Mouse (Mus musculus): Measurements from ENCODE around the gene Kif18b. TPM values are rescaled to one million over a fixed set of nuclear protein-coding genes. Genes with fewer than 3 reads are reported as not detected.

Gene Kif18b
- polyA plus RNA-seq, 1 experiment from 2014 or later = 1.3 TPM

DNA sequence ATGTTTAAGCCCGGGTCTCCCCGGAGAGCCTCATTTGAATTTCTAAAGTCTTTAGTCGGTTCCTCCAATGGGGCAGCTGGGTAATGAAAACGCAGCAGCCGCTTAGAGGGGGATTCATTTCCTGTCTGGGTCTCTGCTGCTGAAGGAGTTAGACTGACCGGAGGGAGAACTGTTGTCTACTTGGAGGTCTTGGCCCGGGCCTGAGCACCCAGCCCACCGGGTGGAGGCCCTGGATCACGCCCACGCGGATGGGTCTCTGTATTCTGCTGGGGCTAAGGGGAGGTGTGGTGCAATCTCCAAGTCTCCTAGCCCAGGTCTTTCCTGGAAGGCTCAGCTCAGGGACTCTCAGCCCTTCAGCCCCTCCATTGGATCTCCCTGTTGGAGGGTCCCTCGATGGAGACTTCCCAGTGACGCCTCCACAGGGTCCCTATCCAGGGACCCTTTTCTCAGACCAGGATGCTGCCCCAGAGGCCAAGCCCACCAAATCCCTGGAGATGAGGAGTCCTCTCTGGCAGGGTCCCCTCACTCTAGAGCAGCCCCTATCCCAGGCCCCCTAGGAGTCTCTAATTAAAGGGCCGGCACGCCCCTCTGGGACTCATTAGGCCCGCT, 38.4 kb upstream of the Kif18b start:
- ATAC-seq (ENCODE audit: low FRiP score, low TSS enrichment) (no peak), DNase-seq (ENCODE audit: low spot score) (no peak)
- H3K27ac ChIP-seq (replicated peaks) = no peak overlapping the region
- no peaks in the 10 kb centered on the region for H3K9me3 ChIP-seq (ENCODE audit: control insufficient read depth, low read length)
- 0 out of 2 replicates have a peak overlapping the region, but pooled peaks have one; percentile 13 for H3K9ac ChIP-seq (ENCODE audit: low read length)
- no peaks in the 10 kb centered on the region for H3K36me3 ChIP-seq (ENCODE audit: control insufficient read depth, insufficient read depth, low read length)
- 17% methylated on average over 16 of the region's 16 CpGs for WGBS
- no peak overlapping the region for H3K4me3 ChIP-seq (ENCODE audit: low read depth, low read length)
- TF ChIP-seq EP300 (optimal IDR thresholded peaks at IDR 0.05) = no peak
- no peak for TF ChIP-seq CTCF (IDR thresholded peaks at IDR 0.05; ENCODE audit: low read depth)
- H3K4me2 ChIP-seq (replicated peaks; ENCODE audit: low read depth) = no peak overlapping the region
- H3K4me1 ChIP-seq (replicated peaks; ENCODE audit: control insufficient read depth, insufficient read depth) = no peaks in the 10 kb centered on the region; the same call in 1 of the 2 replicates
- H3K27me3 ChIP-seq (ENCODE audit: control insufficient read depth, insufficient read depth, low read length) = no peaks in the 10 kb centered on the region

- no peaks in the 10 kb centered on the region for H3K27me3 ChIP-seq (ENCODE audit: control insufficient read depth, insufficient read depth, low read length)
- H3K9me3 ChIP-seq (ENCODE audit: control insufficient read depth, low read length) = no peaks in the 10 kb centered on the region
- H3K4me1 ChIP-seq (replicated peaks; ENCODE audit: control insufficient read depth, insufficient read depth) = no peaks in the 10 kb centered on the region; the same call in 1 of the 2 replicates
- DNase-seq (ENCODE audit: low spot score) = no peak
- H3K36me3 ChIP-seq (ENCODE audit: control insufficient read depth, insufficient read depth, low read length) = no peaks in the 10 kb centered on the region
- H3K27ac ChIP-seq (replicated peaks) = no peak overlapping the region
- no peak for ATAC-seq (ENCODE audit: low FRiP score, low TSS enrichment)
- H3K4me3 ChIP-seq (ENCODE audit: low read depth, low read length) = no peak overlapping the region
- no peak for TF ChIP-seq CTCF (IDR thresholded peaks at IDR 0.05; ENCODE audit: low read depth)
- TF ChIP-seq EP300 (optimal IDR thresholded peaks at IDR 0.05) = no peak
- no peak overlapping the region for H3K9ac ChIP-seq (ENCODE audit: low read length)
- no peak overlapping the region for H3K4me2 ChIP-seq (replicated peaks; ENCODE audit: low read depth)
- 39% methylated on average over 7 of the region's 7 CpGs for WGBS
These were observed 37.9 kb upstream of the Kif18b start for GRCm38 (mm10) chr11:102962861-102963245.

- no peak overlapping the region for H3K9ac ChIP-seq (ENCODE audit: low read length)
- 90% methylated on average over 4 of the region's 4 CpGs for WGBS
- H3K27ac ChIP-seq (replicated peaks) = no peak overlapping the region
- no peak overlapping the region for H3K4me2 ChIP-seq (replicated peaks; ENCODE audit: low read depth)
- TF ChIP-seq EP300 (optimal IDR thresholded peaks at IDR 0.05) (no peak), CTCF (IDR thresholded peaks at IDR 0.05; ENCODE audit: low read depth) (no peak)
- ATAC-seq (ENCODE audit: low FRiP score, low TSS enrichment) (no peak), DNase-seq (ENCODE audit: low spot score) (no peak)
- H3K4me3 ChIP-seq (ENCODE audit: low read depth, low read length) = no peak overlapping the region
- no peaks in the 10 kb centered on the region for H3K9me3 ChIP-seq (ENCODE audit: control insufficient read depth, low read length)
- H3K36me3 ChIP-seq (ENCODE audit: control insufficient read depth, insufficient read depth, low read length) = no peaks in the 10 kb centered on the region
- H3K27me3 ChIP-seq (ENCODE audit: control insufficient read depth, insufficient read depth, low read length) = no peaks in the 10 kb centered on the region
- H3K4me1 ChIP-seq (replicated peaks; ENCODE audit: control insufficient read depth, insufficient read depth) = no peaks in the 10 kb centered on the region; the same call in 1 of the 2 replicates
These were observed 36.2 kb upstream of the Kif18b start for GRCm38 (mm10) chr11:102961082-102961481.

GRCm38 (mm10) chr11:102958870-102959269, 33.9 kb upstream of the Kif18b start:
- Histone ChIP-seq H3K9ac (ENCODE audit: low read length) (no peak overlapping the region), H3K4me2 (replicated peaks; ENCODE audit: low read depth) (no peak overlapping the region), H3K4me1 (replicated peaks; ENCODE audit: control insufficient read depth, insufficient read depth) (no peaks in the 10 kb centered on the region; the same call in 1 of the 2 replicates), H3K4me3 (ENCODE audit: low read depth, low read length) (no peak overlapping the region), H3K27ac (replicated peaks) (no peak overlapping the region), H3K36me3 (ENCODE audit: control insufficient read depth, insufficient read depth, low read length) (no peaks in the 10 kb centered on the region), H3K9me3 (ENCODE audit: control insufficient read depth, low read length) (no peaks in the 10 kb centered on the region), H3K27me3 (ENCODE audit: control insufficient read depth, insufficient read depth, low read length) (no peaks in the 10 kb centered on the region)
- ATAC-seq (ENCODE audit: low FRiP score, low TSS enrichment) (no peak), DNase-seq (ENCODE audit: low spot score) (no peak)
- TF ChIP-seq CTCF (IDR thresholded peaks at IDR 0.05; ENCODE audit: low read depth) (0 out of 2 replicates have a peak, but pooled peaks have one; percentile 15), EP300 (optimal IDR thresholded peaks at IDR 0.05) (no peak)
- WGBS = 82% methylated on average over 1 of the region's 1 CpGs

DNA sequence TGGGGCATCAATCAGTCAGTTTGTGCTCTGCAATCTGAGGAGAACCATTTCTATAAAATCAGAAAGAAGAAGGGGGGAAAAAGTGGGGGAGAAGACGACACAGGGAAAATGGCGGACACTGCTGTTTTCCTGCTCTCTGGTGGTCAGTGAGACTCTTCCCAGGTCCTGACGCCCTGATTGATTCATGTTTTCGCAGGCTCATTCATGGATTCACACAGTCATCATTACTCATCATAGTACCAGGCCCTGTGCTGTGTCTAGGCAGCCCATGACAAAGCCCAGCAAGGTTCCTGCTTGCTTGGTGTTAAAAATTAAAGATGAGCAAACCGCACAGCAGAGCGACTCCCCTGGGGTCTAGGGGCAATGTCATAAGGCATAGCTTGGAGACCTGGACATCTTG, 33.5 kb upstream of the Kif18b start:
- 77% methylated on average over 6 of the region's 6 CpGs for WGBS

GRCm38 (mm10) chr11:102957692-102958091, 32.8 kb upstream of the Kif18b start:
- TF ChIP-seq EP300 (optimal IDR thresholded peaks at IDR 0.05) (no peak), CTCF (IDR thresholded peaks at IDR 0.05; ENCODE audit: low read depth) (no peak)
- Histone ChIP-seq H3K4me1 (replicated peaks; ENCODE audit: control insufficient read depth, insufficient read depth) (no peaks in the 10 kb centered on the region), H3K27me3 (ENCODE audit: control insufficient read depth, insufficient read depth, low read length) (no peaks in the 10 kb centered on the region), H3K36me3 (ENCODE audit: control insufficient read depth, insufficient read depth, low read length) (no peaks in the 10 kb centered on the region), H3K9ac (ENCODE audit: low read length) (peak overlapping the region; percentile 14; the same call in 1 of the 2 replicates), H3K4me3 (ENCODE audit: low read depth, low read length) (no peak overlapping the region), H3K27ac (replicated peaks) (peak overlapping the region; percentile 61), H3K9me3 (ENCODE audit: control insufficient read depth, low read length) (no peaks in the 10 kb centered on the region), H3K4me2 (replicated peaks; ENCODE audit: low read depth) (peak overlapping the region; percentile 25; the same call in 1 of the 2 replicates)
- WGBS = 65% methylated on average over 7 of the region's 8 CpGs
- no peak for DNase-seq (ENCODE audit: low spot score)
- no peak for ATAC-seq (ENCODE audit: low FRiP score, low TSS enrichment)

More for the DNA sequence above, 33.5 kb upstream of the Kif18b start:
- DNase-seq (ENCODE audit: low spot score) = no peak
- H3K27ac ChIP-seq (replicated peaks) = no peak overlapping the region
- H3K27me3 ChIP-seq (ENCODE audit: control insufficient read depth, insufficient read depth, low read length) = no peaks in the 10 kb centered on the region
- no peak overlapping the region for H3K4me3 ChIP-seq (ENCODE audit: low read depth, low read length)
- no peak for TF ChIP-seq CTCF (IDR thresholded peaks at IDR 0.05; ENCODE audit: low read depth)
- no peak for TF ChIP-seq EP300 (optimal IDR thresholded peaks at IDR 0.05)
- H3K4me2 ChIP-seq (replicated peaks; ENCODE audit: low read depth) = no peak overlapping the region
- H3K36me3 ChIP-seq (ENCODE audit: control insufficient read depth, insufficient read depth, low read length) = no peaks in the 10 kb centered on the region
- ATAC-seq (ENCODE audit: low FRiP score, low TSS enrichment) = no peak
- no peak overlapping the region for H3K9ac ChIP-seq (ENCODE audit: low read length)
- H3K4me1 ChIP-seq (replicated peaks; ENCODE audit: control insufficient read depth, insufficient read depth) = no peaks in the 10 kb centered on the region; the same call in 1 of the 2 replicates
- H3K9me3 ChIP-seq (ENCODE audit: control insufficient read depth, low read length) = no peaks in the 10 kb centered on the region

All from stomach, postnatal 0 days (tissue).